Mouse (Mus musculus) thymus, adult 2 months (tissue): ENCODE measurements around the gene Taf1d. TPM values are rescaled to one million over a fixed set of nuclear protein-coding genes. Genes with fewer than 3 reads are reported as not detected.

Experiments used
- DNase-seq: peaks from one replicate; pipeline ENCODE4 v3.0.0; 2021
- H3K27ac ChIP-seq: fragments of 200-500 bp; 2 replicates; pipeline ENCODE4 v1.5.1; 2012; ENCODE audit warnings: low read length, control low read depth; ENCODE audit not compliant: control insufficient read depth, insufficient read depth
- H3K27me3 ChIP-seq: fragments of 200-500 bp; 2 replicates; pipeline ENCODE4 v1.6.1; 2012; ENCODE audit warnings: mild to moderate bottlenecking, low read length, moderate library complexity, mixed read lengths; ENCODE audit not compliant: control insufficient read depth, insufficient read depth
- H3K36me3 ChIP-seq: fragments of 200-500 bp; 2 replicates; pipeline ENCODE4 v1.6.1; 2012; ENCODE audit warnings: mild to moderate bottlenecking, low read length, moderate library complexity; ENCODE audit not compliant: control insufficient read depth, insufficient read depth
- H3K4me1 ChIP-seq: fragments of 200-500 bp; replicated peaks from 2 replicates; pipeline ENCODE4 v1.6.1; 2012; ENCODE audit warnings: low read length; ENCODE audit not compliant: control insufficient read depth, insufficient read depth
- H3K4me3 ChIP-seq: fragments of 200-500 bp; 2 replicates; pipeline ENCODE4 v1.5.1; 2012; ENCODE audit warnings: mild to moderate bottlenecking, low read length, control low read depth, moderate library complexity; ENCODE audit not compliant: control insufficient read depth, insufficient read depth
- CTCF ChIP-seq: fragments of 200-500 bp; IDR thresholded peaks from 2 replicates; pipeline ENCODE4 v1.5.1; 2012; ENCODE audit warnings: mild to moderate bottlenecking, control low read depth, low read length, moderate library complexity, borderline replicate concordance; ENCODE audit not compliant: control insufficient read depth, poor library complexity, insufficient read depth; ENCODE audit errors: extremely low read depth
- POLR2A ChIP-seq: fragments of 200-500 bp; IDR thresholded peaks from 2 replicates; pipeline ENCODE4 v1.6.1; 2012; ENCODE audit warnings: mild to moderate bottlenecking, low read length, control low read depth, moderate library complexity; ENCODE audit not compliant: control insufficient read depth, poor library complexity, insufficient read depth; ENCODE audit errors: extremely low read depth
- WGBS: fragments of 180-500 bp; shearing (Covaris S2); methylation state at CpG from one replicate; pipeline ENCODE4 v1.1.7; 2018; 5-methylcytosine and 5-hydroxymethylcytosine counted together
- polyA plus RNA-seq: library from polyadenylated mRNA; depleted of rRNA; stranded (reverse); fragments of >200 nt; gene quantifications from 2 replicates; pipeline ENCODE4 v1.2.3, GENCODE M21; 2012

Taf1d gene
- polyA plus RNA-seq, 1 experiment, result 48.9 TPM

- DNase-seq, result no peak
- no peak overlapping the region for H3K27ac ChIP-seq
- 0 out of 2 replicates have a peak, but pooled peaks cover 4% of the 10 kb centered on the region for H3K36me3 ChIP-seq
- WGBS, result 98% methylated on average over 2 of the region's 2 CpGs
- peaks cover 6% of the 10 kb centered on the region for H3K4me1 ChIP-seq
- no peak for TF ChIP-seq CTCF
- no peak for TF ChIP-seq POLR2A
- H3K4me3 ChIP-seq, result no peak overlapping the region
- no peaks in the 10 kb centered on the region for H3K27me3 ChIP-seq
Observed at GRCm38 (mm10) chr9:15302881-15303280, 3.1 kb upstream of the Taf1d start.

GRCm38 (mm10) chr9:15306398-15307119 lies 545 bp downstream of the Taf1d start, which contains the start of gene 4931406C07Rik:
4931406C07Rik (minus strand) TSS chr9:15306448.
- Histone ChIP-seq H3K4me1 (peaks cover 6% of the 10 kb centered on the region), H3K27ac (peak within 1 kb of the TSS; percentile 44; the same call in 1 of the 2 replicates), H3K4me3 (peak within 1 kb of the TSS; percentile 97), H3K36me3 (peaks cover 36% of the 10 kb centered on the region), H3K27me3 (no peaks in the 10 kb centered on the region)
- under 1% methylated on average over 35 of the region's 35 CpGs for WGBS
- DNase-seq, result no peak
- no peak for TF ChIP-seq POLR2A
- no peak for TF ChIP-seq CTCF

GRCm38 (mm10) chr9:15307257-15307656 lies 1.2 kb downstream of the Taf1d start:
- 17% methylated on average over 6 of the region's 6 CpGs for WGBS

GRCm38 (mm10) chr9:15308254-15308653 lies 2.2 kb downstream of the Taf1d start:
- no peak for DNase-seq
- no peaks in the 10 kb centered on the region for H3K27me3 ChIP-seq
- TF ChIP-seq POLR2A, result no peak
- TF ChIP-seq CTCF, result no peak
- H3K4me3 ChIP-seq, result no peak overlapping the region
- 68% methylated on average over 2 of the region's 2 CpGs for WGBS
- H3K36me3 ChIP-seq, result peaks cover 51% of the 10 kb centered on the region
- H3K27ac ChIP-seq, result no peak overlapping the region
- H3K4me1 ChIP-seq, result peaks cover 6% of the 10 kb centered on the region

More at GRCm38 (mm10) chr9:15307257-15307656, 1.2 kb downstream of the Taf1d start:
- H3K27me3 ChIP-seq, result no peaks in the 10 kb centered on the region
- H3K27ac ChIP-seq, result no peak overlapping the region
- TF ChIP-seq CTCF (no peak), POLR2A (no peak)
- H3K4me1 ChIP-seq, result peaks cover 6% of the 10 kb centered on the region
- peak overlapping the region; percentile 29; the same call in 1 of the 2 replicates for H3K4me3 ChIP-seq
- H3K36me3 ChIP-seq, result peaks cover 43% of the 10 kb centered on the region
- DNase-seq, result no peak

- TF ChIP-seq POLR2A, result no peak
- TF ChIP-seq CTCF, result no peak
- Histone ChIP-seq H3K27me3 (no peaks in the 10 kb centered on the region), H3K4me3 (no peak overlapping the region), H3K4me1 (peaks cover 6% of the 10 kb centered on the region), H3K36me3 (peaks cover 63% of the 10 kb centered on the region), H3K27ac (no peak overlapping the region)
- 65% methylated on average over 4 of the region's 4 CpGs for WGBS
- DNase-seq, result no peak
Observed at GRCm38 (mm10) chr9:15309425-15309824, 3.4 kb downstream of the Taf1d start.

GRCm38 (mm10) chr9:15310179-15310578 lies 4.2 kb downstream of the Taf1d start:
- TF ChIP-seq CTCF (no peak), POLR2A (no peak)
- peaks cover 70% of the 10 kb centered on the region for H3K36me3 ChIP-seq
- DNase-seq, result no peak
- WGBS, result 100% methylated on average over 1 of the region's 1 CpGs
- H3K27me3 ChIP-seq, result no peaks in the 10 kb centered on the region
- no peak overlapping the region for H3K27ac ChIP-seq
- H3K4me3 ChIP-seq, result no peak overlapping the region
- H3K4me1 ChIP-seq, result peaks cover 6% of the 10 kb centered on the region
